Mouse (Mus musculus) stomach, postnatal 0 days (tissue): Measurements from ENCODE around the gene Gpr132. TPM values are rescaled to one million over a fixed set of nuclear protein-coding genes. Genes with fewer than 3 reads are reported as not detected.
A peak's percentile ranks its signal among the peaks of the same experiment; 100 is the strongest.

Source experiments
- ATAC-seq: fragments of 200-750 bp; cut with Nextera tagmentation; 2 replicates; pipeline ENCODE4 v1.8.0; 2017; ENCODE audit not compliant: low FRiP score, low TSS enrichment
- DNase-seq: peaks from one replicate; pipeline ENCODE4 v3.0.0-alpha.2; 2016; ENCODE audit warnings: low spot score
- H3K27ac ChIP-seq: fragments of 300-500 bp; sonication (generic); replicated peaks from 2 replicates; pipeline ENCODE4 v1.5.1; 2014; ENCODE audit warnings: mild to moderate bottlenecking, control low read depth
- H3K27me3 ChIP-seq: fragments of 300-500 bp; sonication (generic); 2 replicates; pipeline ENCODE4 v1.6.1; 2014; ENCODE audit warnings: low read length; ENCODE audit not compliant: control insufficient read depth, insufficient read depth
- H3K36me3 ChIP-seq: fragments of 300-500 bp; sonication (generic); 2 replicates; pipeline ENCODE4 v1.6.1; 2014; ENCODE audit warnings: low read length, mixed read lengths; ENCODE audit not compliant: control insufficient read depth, insufficient read depth
- H3K4me1 ChIP-seq: fragments of 300-500 bp; sonication (generic); replicated peaks from 2 replicates; pipeline ENCODE4 v1.6.1; 2014; ENCODE audit warnings: antibody characterized with exemption; ENCODE audit not compliant: control insufficient read depth, insufficient read depth
- H3K4me2 ChIP-seq: fragments of 300-500 bp; sonication (generic); replicated peaks from 2 replicates; pipeline ENCODE4 v1.6.1; 2014; ENCODE audit warnings: low read depth, mild to moderate bottlenecking, control low read depth, moderate library complexity
- H3K4me3 ChIP-seq: fragments of 300-500 bp; sonication (generic); 2 replicates; pipeline ENCODE4 v1.5.1; 2014; ENCODE audit warnings: low read depth, low read length, control low read depth
- H3K9ac ChIP-seq: fragments of 300-500 bp; sonication (generic); 2 replicates; pipeline ENCODE4 v1.6.1; 2014; ENCODE audit warnings: mild to moderate bottlenecking, low read length, control low read depth, mixed read lengths
- H3K9me3 ChIP-seq: fragments of 300-500 bp; sonication (generic); 2 replicates; pipeline ENCODE4 v1.6.1; 2016; ENCODE audit warnings: low read length; ENCODE audit not compliant: control insufficient read depth
- CTCF ChIP-seq: IDR thresholded peaks from 2 replicates; pipeline ENCODE4 v1.5.1; 2016; ENCODE audit warnings: antibody characterized with exemption, low read depth, mild to moderate bottlenecking, moderate library complexity
- EP300 ChIP-seq: optimal IDR thresholded peaks from 2 replicates; pipeline ENCODE3; 2016; ENCODE audit warnings: antibody characterized with exemption
- WGBS: fragments of 180-500 bp; shearing (Covaris S2); extraction: QIAGEN DNeasy Blood & Tissue Kit; methylation state at CpG from one replicate; pipeline ENCODE4 v1.1.7; 2014; 5-methylcytosine and 5-hydroxymethylcytosine counted together
- polyA plus RNA-seq: library from polyadenylated mRNA; unstranded; fragments of >200 nt; fragmentation: Nextera tagmentation; extraction: Ambion mirVana; gene quantifications from 2 replicates; pipeline ENCODE4 v1.2.1, GENCODE M21; 2015

Gpr132 gene
- polyA plus RNA-seq, 1 experiment from 2014 or later: 0.11 TPM

DNA sequence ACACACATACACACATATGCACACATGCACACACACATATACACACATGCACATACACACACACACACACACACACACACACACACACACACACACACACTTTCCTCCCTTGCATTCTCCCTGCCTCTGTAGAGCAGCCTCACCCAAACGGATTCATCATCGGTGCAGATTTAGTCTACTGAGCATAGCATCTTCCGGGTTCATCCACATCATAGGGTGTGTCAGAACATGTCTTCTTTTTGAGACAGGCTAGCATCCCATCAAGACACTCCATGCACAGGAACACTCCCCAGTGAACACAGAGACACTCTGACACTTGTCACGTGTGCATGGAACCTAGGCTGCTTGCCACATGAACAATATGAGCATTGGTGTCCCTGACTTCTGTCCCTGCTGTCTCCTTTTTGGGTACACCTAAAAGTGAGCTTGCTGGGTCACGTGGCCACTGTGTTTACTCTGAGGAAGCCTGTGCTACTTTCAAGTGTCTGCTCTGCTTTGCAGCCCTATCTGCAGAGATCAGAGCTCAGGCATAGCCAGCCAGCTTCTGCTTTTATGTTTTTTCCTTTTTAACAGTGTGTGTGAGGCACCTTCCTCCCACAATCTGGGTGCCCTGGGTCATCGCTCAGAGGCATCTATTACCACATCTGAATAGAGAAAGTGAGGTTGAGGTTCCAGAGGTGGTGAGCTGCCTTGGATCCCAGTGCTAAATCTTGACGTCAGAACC lies 13.3 kb downstream of the Gpr132 start:
- H3K27ac ChIP-seq: no peak overlapping the region
- no peaks in the 10 kb centered on the region for H3K36me3 ChIP-seq
- no peak for TF ChIP-seq EP300
- no peak for TF ChIP-seq CTCF
- H3K4me2 ChIP-seq: no peak overlapping the region
- no peaks in the 10 kb centered on the region for H3K4me1 ChIP-seq
- H3K27me3 ChIP-seq: no peaks in the 10 kb centered on the region
- no peaks in the 10 kb centered on the region for H3K9me3 ChIP-seq
- WGBS: 58% methylated on average over 7 of the region's 7 CpGs
- no peak overlapping the region for H3K9ac ChIP-seq
- no peak for ATAC-seq
- H3K4me3 ChIP-seq: no peak overlapping the region
- no peak for DNase-seq

DNA sequence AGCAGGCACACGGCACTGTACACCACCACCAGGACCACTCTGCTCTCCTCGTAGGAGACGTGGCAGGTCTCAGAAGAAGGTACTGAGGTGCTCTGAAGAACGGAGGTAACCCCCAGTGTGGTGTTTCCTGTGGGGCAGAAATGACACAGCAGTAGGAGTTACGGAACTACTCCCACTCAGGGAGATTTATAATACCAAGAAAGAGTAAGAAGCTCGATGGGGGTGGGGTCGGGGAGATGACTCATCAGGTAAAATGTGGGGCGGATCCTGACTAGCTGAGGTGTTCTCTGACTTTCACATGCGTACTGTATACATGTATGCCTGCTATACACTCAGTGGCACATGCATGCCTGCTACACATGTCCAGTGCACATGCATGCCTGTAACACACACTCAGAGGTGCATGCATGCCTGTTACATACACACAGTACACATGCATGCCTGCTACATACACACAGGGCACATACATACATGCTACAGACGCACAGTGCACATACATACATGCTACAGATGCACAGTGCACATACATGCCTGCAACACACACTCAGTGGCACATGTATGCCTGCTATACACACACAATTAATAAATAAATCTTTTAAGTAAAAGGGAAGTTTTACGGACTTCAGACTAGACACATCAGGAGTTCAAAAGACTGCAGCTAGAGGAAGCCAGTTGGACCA lies 14.8 kb downstream of the Gpr132 start:
- Histone ChIP-seq H3K4me1 (no peaks in the 10 kb centered on the region), H3K27ac (no peak overlapping the region), H3K9ac (no peak overlapping the region), H3K27me3 (no peaks in the 10 kb centered on the region), H3K36me3 (no peaks in the 10 kb centered on the region), H3K4me3 (no peak overlapping the region), H3K4me2 (no peak overlapping the region), H3K9me3 (no peaks in the 10 kb centered on the region)
- ATAC-seq (no peak; the same call in 1 of the 2 replicates), DNase-seq (no peak)
- no peak for TF ChIP-seq CTCF
- TF ChIP-seq EP300: no peak
- WGBS: 66% methylated on average over 11 of the region's 11 CpGs

- no peaks in the 10 kb centered on the region for H3K27me3 ChIP-seq
- 20% methylated on average over 8 of the region's 8 CpGs for WGBS
Measured at GRCm38 (mm10) chr12:112851116-112851515, 16.9 kb downstream of the Gpr132 start.

GRCm38 (mm10) chr12:112850344-112850743 lies 17.7 kb downstream of the Gpr132 start:
- Histone ChIP-seq H3K27ac (no peak overlapping the region), H3K4me3 (no peak overlapping the region), H3K9ac (no peak overlapping the region), H3K36me3 (no peaks in the 10 kb centered on the region), H3K4me1 (no peaks in the 10 kb centered on the region), H3K4me2 (no peak overlapping the region), H3K27me3 (no peaks in the 10 kb centered on the region), H3K9me3 (no peaks in the 10 kb centered on the region)
- DNase-seq (no peak), ATAC-seq (no peak)
- no peak for TF ChIP-seq CTCF
- no peak for TF ChIP-seq EP300
- 87% methylated on average over 9 of the region's 9 CpGs for WGBS

More at GRCm38 (mm10) chr12:112851116-112851515, 16.9 kb downstream of the Gpr132 start:
- TF ChIP-seq CTCF (no peak), EP300 (no peak)
- Histone ChIP-seq H3K4me3 (no peak overlapping the region), H3K27ac (no peak overlapping the region), H3K9me3 (no peaks in the 10 kb centered on the region), H3K9ac (no peak overlapping the region), H3K4me2 (no peak overlapping the region), H3K36me3 (no peaks in the 10 kb centered on the region), H3K4me1 (no peaks in the 10 kb centered on the region)
- ATAC-seq: peak; percentile 58; the same call in 1 of the 2 replicates
- peak; percentile 61 for DNase-seq

GRCm38 (mm10) chr12:112849235-112850022 lies 18.6 kb downstream of the Gpr132 start:
- H3K27me3 ChIP-seq: no peaks in the 10 kb centered on the region
- 67% methylated on average over 11 of the region's 11 CpGs for WGBS
- DNase-seq (peak; percentile 39), ATAC-seq (peak; percentile 42; the same call in 1 of the 2 replicates)
- no peak for TF ChIP-seq EP300
- TF ChIP-seq CTCF: peak; percentile 59
- H3K4me1 ChIP-seq: no peaks in the 10 kb centered on the region
- H3K9me3 ChIP-seq: no peaks in the 10 kb centered on the region
- H3K4me2 ChIP-seq: no peak overlapping the region
- no peak overlapping the region for H3K27ac ChIP-seq
- no peak overlapping the region for H3K4me3 ChIP-seq
- H3K36me3 ChIP-seq: no peaks in the 10 kb centered on the region
- H3K9ac ChIP-seq: no peak overlapping the region
